Mouse (Mus musculus) hematopoietic stem cell, adult 5-6 weeks (primary cell): ENCODE measurements around the gene Gpbar1. TPM values are rescaled to one million over a fixed set of nuclear protein-coding genes. Genes with fewer than 3 reads are reported as not detected.

Source experiments
- ATAC-seq, 2 experiments: fragments of 125-278 bp in 1 of 2; replicated peaks in 1 of 2; 2 replicates each; pipeline ENCODE4 v1.8.0; 2016 to 2017; ENCODE audit warnings: inconsistent platforms in 2 of 2, mild to moderate bottlenecking in 2 of 2, moderate number of reproducible peaks in 2 of 2, low read depth in 1 of 2, moderate TSS enrichment in 1 of 2; ENCODE audit not compliant: low FRiP score in 2 of 2, poor library complexity in 2 of 2, severe bottlenecking in 2 of 2, insufficient read depth in 1 of 2, low TSS enrichment in 1 of 2
- total RNA-seq: library from RNA; stranded (forward); fragments of 172-1452, 232-1000 nt; gene quantifications from 2 replicates; pipeline ENCODE4 v1.2.3, GENCODE M21; 2017

Gpbar1 gene
- 0.15 TPM in 1 of 2 replicates, not detected in the other for total RNA-seq

DNA sequence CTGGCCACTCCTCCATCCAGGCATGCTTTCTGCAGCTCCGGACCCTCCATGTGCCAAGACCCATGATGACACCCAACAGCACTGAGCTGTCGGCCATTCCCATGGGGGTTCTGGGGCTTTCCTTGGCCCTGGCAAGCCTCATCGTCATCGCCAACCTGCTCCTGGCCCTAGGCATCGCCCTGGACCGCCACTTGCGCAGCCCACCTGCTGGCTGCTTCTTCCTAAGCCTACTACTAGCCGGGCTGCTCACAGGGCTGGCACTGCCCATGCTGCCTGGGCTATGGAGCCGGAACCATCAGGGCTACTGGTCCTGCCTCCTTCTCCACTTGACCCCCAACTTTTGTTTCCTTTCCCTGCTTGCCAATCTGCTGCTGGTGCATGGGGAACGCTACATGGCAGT lies at the start of gene Gpbar1:
TSS of gene Gpbar1 (plus strand) at position 13 of the 400 bp plus-strand sequence.
- no peak for ATAC-seq

DNA sequence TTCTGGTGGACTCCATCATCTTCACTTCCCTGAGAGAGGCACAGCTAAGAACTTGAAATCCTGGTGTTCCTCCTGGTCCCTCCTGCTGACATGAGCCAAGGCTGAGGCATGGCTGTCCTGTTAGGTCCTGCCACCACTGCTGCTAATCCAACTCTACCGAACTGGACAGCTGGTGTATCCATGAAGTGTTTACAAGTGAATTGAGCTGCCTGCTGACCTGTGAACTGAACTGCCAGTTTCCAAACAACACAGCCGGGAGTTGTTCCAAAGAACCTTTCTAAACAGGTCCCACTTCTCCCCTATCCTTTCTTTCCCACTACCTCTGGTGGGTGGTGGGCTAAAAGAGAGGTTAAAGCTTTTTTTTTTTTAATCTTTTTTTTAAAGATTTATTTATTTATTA lies 48.4 kb upstream of the Gpbar1 start:
- ATAC-seq: no peak

DNA sequence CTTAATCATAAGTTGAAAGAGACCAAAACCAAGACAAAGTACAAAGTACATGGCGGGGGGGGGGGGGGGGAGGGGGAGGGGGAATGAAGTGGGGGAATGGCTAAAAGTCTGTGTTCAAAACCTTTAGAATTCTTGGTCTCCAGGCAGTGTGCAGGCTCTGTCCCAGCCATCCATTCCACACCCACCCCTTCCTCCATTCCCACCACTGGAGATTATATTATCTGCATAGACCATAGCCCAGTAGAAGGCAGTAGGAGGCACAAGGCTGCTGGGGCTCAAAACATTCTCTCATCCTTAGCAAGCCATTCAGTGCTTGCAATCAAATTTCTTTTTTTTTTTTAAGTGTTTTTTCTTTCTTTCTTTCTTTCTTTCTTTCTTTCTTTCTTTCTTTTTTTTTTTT lies 47.4 kb upstream of the Gpbar1 start:
- ATAC-seq: no peak

DNA sequence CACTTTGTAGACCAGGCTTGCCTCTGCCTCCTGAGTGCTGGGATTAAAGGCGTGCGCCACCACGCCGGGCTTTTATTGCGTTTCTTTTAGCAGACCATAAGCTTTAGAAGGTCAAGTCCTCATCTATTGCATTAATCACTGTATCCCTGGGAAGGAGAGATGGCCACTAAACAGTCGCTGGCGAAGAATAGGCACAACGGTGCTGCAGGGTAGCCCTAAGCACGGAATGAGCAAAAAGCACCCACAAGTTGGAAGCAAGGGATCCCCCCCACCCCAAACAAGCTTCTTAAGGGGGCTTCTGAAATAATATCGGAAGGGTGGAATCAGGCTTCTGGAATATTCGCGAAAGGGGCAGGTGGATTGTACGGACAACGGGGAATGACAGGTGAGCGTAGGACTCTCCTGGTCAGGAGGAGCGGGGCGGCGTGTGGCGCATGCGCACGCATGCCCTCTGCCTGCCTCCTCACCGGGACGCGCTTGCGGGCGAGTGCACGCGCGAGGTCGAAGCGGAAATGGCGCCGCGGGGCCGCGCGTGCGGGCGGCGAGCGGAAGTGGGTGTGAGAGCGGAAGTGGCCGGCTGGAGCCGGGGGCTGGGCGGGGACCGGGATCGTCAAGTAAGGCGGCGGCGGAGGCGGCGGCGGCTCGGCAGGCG lies 42.3 kb upstream of the Gpbar1 start, which contains the start of gene Arpc2:
TSS of gene Arpc2 (plus strand) at position 147 of the 652 bp plus-strand sequence.
- ATAC-seq: peak; percentile 38 to 74; a peak in 3 of 4 replicates

DNA sequence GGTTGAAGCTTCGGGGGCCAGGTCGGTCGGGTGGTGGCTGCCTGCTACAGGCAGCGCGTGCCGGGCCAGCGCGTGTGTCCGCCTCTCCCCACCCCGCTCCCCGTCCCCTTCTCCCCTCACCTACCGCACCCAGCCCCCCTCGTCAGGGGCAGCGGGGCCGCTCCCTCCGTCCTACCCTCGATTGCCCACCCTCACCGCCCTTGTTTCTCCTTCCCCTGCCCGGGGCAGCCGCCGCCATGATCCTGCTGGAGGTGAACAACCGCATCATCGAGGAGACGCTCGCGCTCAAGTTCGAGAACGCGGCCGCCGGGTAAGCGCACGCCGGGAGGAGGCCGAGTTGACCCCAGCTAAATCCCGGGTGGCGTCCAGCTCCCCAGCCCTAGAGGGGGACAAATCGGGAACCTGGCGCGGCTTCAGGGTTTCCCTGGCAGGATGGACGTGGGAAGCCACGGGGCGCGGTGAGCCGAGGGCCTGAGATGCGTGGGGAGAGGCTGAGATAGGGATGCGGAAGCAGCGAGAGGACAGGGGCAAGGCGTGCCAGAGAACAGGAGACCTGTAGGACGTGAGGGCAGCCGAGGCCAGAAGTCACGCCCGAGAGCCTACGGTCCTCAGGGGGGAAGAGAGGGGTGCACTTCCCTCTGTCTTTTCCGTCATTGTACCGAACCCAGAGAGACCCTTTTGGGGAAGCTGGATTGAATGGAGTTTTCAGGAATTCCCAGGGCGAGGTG lies 41.6 kb upstream of the Gpbar1 start:
- peak; percentile 14 to 38; a peak in 3 of 4 replicates for ATAC-seq

DNA sequence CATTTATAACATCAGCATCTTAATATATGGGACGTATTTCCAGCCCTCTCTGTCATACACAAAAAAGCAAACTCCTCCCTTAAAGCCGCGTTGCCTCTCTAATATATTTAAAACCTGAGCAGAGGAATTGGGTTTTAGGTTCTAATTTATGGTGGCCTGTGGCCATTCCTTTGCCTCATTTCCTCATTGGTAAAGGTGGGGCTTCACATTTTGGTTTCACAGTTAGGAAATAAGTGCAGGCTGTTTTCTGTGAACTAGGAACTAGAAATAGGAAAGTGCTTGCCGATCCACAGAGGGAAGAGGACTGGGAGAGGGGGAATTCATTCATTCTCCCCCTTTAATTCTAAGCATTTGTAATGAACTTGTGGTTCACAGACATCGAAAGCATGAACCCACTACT lies 40.7 kb upstream of the Gpbar1 start:
- ATAC-seq: peak in 1 of 2 experiments; percentile 27; a peak in 1 of 4 replicates

DNA sequence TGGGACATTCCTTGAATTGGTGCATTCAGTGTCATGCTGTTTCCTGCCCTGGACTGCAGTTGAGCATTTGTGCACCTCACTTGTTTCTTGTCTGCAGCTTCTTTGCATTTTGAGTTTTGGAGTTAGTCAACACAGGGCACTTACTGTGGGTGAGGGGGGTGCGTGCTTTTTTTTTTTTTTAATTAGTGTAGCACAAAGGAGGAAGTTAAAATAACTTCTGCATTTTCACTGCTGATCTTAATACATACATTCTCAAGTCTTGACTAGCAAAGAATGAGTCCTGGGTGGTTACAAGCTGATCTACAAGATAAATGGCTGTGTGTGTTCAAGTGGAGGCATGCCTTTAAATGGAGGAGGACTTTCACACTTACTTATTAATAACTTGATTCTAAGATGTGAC lies 40.2 kb upstream of the Gpbar1 start:
- ATAC-seq: peak; percentile 37 to 67

DNA sequence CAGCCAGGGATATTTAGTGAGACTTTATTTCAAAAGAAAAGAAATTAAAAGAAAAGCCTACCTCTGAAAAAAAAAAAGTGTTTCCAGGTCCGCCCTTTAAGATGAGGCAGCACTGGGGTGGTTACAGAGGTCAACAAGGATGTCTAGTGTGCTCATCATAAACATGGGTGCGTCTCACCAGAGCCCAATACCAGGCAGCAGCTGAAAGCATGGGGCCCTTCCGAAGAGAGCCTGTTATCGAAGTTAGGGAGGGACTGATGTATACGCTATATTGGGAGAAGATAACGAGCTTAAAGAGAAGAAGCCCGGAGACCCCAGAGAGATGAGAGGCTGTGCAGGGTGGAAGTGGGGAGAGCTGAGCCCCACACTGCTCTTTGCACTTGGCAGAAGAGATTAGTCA lies 39.2 kb upstream of the Gpbar1 start:
- ATAC-seq: no peak

DNA sequence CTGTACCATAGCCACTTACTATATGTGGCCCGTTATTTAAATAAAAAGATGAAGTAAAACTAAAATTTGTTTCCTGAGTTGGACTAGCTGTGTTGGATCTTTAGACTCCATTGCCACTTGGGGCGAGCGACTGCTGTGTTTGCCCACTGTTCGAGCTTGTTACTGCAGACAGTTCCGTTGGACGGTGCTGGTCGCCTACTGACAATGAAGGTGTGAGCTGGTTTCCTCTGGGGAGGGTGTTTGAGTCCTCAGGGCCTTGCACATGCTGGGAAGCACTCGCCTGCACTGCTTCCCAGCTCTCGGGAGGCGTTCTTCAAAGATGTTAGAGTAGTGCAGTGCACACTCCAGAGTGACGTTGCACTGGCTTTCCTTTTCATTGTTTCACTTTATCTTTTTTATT lies 38.7 kb upstream of the Gpbar1 start:
- ATAC-seq: no peak

DNA sequence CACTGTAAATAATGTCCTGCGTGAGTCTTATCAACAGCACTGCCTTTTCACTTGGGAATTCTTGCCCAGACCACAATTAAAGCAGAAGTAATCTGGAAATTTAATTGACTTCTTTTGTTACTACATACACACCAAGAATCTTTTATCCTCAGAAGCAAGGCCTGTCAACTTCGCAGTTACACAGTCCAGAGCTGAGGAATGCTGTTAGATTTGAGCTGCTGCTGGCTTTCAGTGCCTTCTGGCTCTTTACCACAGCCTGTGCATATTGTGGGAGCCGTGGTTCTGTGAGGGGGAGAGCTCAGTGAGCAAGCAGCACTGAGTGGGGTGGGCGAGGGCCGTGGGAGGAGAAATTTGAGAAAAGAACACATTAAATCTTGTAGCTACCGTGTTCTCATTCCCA lies 38.0 kb upstream of the Gpbar1 start:
- no peak for ATAC-seq

DNA sequence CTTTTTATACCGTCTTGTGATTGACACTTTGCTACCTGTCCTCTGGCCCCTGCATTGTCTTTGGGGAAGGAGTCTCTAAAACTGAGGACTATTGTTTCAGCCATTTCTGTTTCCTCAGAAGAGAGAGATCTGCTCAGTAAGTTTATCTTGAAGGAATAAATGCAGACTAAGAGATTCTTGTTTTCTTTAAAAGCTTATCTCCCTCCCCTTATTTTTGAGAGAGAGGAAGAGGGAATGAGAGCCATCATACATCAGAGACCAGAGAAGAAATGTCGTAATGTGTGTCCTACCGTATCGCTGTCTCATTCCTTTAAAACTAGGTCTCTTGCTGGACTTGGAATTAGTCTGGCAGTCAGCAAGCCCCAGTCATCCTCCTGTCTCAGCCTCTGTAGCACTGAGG lies 37.5 kb upstream of the Gpbar1 start:
- ATAC-seq: no peak

DNA sequence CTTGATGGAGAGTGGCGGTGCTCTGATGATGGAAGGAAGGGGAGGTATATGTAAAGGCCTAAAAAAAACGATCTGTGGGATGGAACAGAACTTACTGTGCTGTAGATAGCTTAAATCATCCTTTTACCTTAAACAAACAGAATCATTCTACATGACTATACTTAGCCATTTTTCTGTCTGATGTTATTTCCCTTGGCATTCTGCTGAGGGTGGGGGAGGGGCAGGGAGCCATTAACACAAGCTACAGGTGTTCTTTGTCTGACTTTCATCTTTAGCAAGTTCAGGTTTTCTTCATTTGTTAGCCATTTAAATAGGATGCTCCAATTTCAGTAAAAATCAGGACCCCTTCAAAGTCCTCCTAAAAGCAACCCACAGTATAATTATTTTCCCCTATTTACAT lies 32.8 kb upstream of the Gpbar1 start:
- no peak for ATAC-seq

DNA sequence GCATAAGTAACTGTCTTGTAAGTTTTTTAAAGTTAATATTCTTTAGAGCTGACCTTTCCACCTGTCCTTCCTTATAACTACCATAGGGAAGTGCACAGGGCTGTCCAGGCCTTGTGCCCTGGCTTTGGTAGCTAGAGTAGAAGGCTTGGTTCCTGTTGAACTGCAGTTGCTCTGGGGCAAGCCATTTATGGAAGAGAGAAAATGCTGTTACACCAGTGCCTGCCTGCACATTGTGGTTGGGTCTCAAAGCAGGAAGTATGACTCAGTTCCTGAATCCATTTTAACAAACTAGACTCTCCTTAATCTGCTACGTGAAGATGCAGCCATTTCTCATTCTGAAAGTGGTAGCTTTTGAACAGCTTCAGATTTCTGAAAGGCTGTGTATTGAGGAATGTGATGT lies 29.6 kb upstream of the Gpbar1 start:
- ATAC-seq: peak; percentile 97

DNA sequence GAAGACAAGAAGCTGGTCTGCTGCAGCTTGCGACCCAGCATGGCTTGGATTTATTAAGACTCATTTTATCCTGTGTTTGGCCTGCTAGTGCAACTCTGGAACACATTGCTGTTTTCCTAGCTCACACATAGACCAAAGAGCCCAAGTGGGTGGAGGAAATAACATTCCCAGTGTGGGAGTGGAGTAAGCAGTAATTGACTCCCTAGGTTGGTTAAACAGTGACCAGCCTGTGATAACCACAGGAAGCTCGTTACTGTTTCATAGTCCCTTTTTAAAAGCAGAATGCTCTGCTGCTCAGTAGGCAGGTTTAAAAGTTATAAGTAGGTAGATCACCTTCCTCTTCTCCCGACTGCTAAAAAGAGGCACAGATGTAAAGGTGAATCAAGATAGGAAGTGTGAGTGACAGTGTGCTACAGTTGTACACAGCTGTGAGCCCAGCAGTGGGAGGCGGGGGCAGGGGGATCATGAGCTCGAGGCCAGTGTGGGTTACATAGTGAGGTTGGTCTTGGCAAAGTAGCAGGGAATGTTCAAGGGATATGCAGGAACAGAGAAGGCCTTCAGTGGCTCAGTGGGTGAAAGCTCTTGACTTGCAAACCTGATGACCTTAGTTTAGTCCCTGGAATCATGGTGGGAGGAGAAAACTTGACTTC lies 28.9 kb upstream of the Gpbar1 start:
- ATAC-seq: no peak

DNA sequence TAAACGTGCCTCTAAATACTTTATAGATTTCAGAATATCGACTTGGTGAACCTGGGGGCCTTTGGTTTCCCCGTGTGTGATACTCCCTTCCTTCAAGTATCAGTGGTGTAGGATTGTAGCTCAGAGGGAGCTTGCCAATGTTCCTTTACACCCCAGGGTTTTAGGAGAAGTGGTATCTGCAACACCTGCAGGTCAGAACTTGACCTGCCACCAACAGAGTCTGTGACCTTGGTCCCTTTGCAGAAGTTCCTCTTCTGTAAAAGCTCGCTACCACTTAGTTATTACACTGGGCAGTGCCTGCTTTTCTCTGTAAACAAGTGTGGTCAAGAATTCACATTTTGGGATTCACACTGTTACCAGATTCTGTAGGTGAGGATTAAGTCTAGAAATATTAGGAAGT lies 28.3 kb upstream of the Gpbar1 start:
- peak in 1 of 2 experiments; percentile 33; a peak in 1 of 4 replicates for ATAC-seq

DNA sequence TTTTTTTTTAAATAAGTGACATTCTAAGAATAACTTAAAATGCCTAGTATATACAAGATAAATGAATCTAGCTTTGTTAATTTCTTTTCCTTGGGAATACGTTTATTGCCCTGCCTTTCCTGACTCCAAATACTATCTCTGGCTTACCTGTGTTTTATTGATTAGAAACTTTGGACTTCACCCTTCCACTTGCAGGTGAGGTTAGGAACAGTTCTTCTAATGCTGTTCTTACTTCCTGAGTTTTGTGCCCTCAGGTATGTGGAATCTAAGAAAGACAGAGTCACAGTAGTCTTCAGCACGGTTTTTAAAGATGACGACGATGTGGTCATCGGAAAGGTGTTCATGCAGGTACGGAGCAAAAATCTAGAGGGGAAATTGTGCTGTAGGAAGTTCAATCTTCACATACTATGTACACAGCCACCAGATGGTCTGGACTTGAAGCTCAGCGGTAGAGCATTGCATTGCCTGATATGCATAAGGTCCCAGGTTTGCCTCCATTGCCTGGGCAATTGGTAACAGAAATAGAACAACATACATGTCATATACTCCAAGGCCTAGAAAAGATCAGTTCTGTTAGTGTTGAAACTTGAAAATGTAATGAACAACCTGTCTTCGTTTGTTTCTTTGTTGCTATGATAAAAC lies 22.5 kb upstream of the Gpbar1 start:
- no peak for ATAC-seq

DNA sequence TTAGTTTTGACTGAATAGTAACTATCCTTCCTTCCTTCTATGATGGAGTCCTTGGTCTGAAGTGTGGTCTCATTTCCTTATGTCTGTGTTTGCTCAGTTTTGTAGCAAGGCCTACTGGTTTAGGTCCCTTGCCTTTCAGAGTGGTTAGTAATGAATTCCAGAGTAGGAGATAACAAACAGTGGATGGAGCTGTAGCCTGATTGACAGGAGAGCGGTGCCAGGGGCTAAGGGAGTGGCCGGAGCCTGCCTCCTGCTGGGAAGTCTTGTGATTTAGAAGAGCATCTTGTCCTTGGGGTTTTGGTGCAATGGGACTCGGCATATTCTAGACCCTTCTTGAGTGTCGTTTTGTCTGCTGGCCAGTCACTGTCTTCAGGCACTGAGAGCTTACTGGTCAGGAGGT lies 21.6 kb upstream of the Gpbar1 start:
- ATAC-seq: no peak

DNA sequence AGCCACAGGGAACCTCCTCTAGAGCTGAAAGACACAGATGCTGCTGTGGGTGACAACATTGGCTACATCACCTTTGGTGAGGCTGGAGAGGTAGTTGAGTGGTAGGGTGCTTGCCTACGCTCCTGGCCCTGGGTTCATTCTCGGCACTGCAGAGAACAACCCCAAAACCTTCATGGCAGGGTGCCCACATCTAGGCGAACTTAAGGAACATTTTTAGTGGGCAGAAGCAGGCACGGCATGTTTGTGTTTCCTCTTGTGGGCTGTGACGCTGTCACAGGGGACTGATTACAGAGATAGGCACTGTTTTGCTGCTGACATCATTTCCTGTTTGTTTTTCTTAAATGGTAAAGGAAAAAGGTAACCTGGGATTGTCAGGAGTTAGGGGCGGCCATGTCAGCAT lies 15.8 kb upstream of the Gpbar1 start:
- ATAC-seq: peak; percentile 19 to 58; a peak in 2 of 4 replicates
